ENCODE assay signal across 11 mouse cellular contexts in the genomic region with DNA sequence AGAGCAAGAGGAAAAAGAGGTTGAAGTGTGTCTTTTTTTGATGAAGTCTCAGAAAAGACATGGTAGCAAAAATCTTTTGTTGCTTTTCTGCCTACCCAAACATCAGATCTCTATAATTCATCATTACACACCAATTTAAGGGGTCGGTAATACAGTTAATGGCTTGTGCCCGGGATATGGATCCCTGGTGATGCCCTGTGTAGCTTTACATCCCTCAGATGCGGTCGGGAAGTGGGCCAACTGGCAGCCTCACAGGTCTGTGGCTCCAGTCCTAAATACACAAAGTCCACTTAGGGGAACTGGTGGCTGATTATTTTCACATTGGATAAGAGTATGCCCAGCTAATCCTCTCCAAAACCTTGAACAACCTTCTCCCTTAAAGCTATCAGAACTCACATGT.
"Had no signal": no experiment of that assay in that cellular context is flagged by ENCODE, and none has a peak within 500 bp of the region (broad histone marks: within the 10 kb centered on the region; RNA-seq: fewer than 3 reads in every experiment).

No protein-coding gene starts in this region.

- H3K27ac ChIP-seq: kidney, postnatal 0 days; limb, embryonic 13.5 days; liver, embryonic 14.5 days; midbrain, embryonic 10.5 days; midbrain, embryonic 15.5 days had no signal

- H3K9me3 ChIP-seq: limb, embryonic 13.5 days; midbrain, embryonic 10.5 days; midbrain, embryonic 15.5 days had no signal

- H3K4me2 ChIP-seq: limb, embryonic 13.5 days; midbrain, embryonic 15.5 days had no signal

- H3K4me3 ChIP-seq: limb, embryonic 13.5 days; midbrain, embryonic 10.5 days; midbrain, embryonic 15.5 days had no signal

- ATAC-seq: intestine, postnatal 0 days; midbrain, embryonic 15.5 days had no signal

- DNase-seq: kidney, adult 9 months; lung, postnatal 4 days; right cerebral cortex, postnatal 25 days; thymus, adult 18-20 months; thymus, postnatal 14 days had no signal

- H3K36me3 ChIP-seq: limb, embryonic 13.5 days; midbrain, embryonic 10.5 days; midbrain, embryonic 15.5 days had no signal

- H3K27me3 ChIP-seq: limb, embryonic 13.5 days; midbrain, embryonic 15.5 days had no signal

- H3K4me1 ChIP-seq: limb, embryonic 13.5 days; midbrain, embryonic 10.5 days; midbrain, embryonic 15.5 days had no signal

- H3K9ac ChIP-seq: limb, embryonic 13.5 days; liver, embryonic 14.5 days; midbrain, embryonic 15.5 days had no signal
